Mouse (Mus musculus): ENCODE results near the gene Cblc.

- TF ChIP-seq CTCF (IDR thresholded peaks at IDR 0.05) (no peak), EP300 (IDR thresholded peaks at IDR 0.05) (no peak)
These were observed 50.0 kb downstream of the Cblc start for GRCm38 (mm10) chr7:19746426-19747201.

Measured in lung, postnatal 0 days (tissue).